In genomic region chr7:125747316-125747690, GRCm38 (mm10) we compare ENCODE assay signal across 10 mouse cellular contexts. TPM values are rescaled to one million over a fixed set of nuclear protein-coding genes. Genes with fewer than 3 reads are reported as not detected.
DNase-seq lines count a peak whose midpoint lies in the region; ATAC-seq and TF ChIP-seq lines count a peak whose summit lies in the region.
"Had no signal": no experiment of that assay in that cellular context is flagged by ENCODE, and none has a peak within 500 bp of the region (broad histone marks: within the 10 kb centered on the region; RNA-seq: fewer than 3 reads in every experiment).

No protein-coding gene starts in this region.

- H3K36me3 ChIP-seq in neural tube, embryonic 11.5 days (ENCODE audit: control insufficient read depth, insufficient read depth, low read length) = no peaks in the 10 kb centered on the region; the same call in 1 of the 2 replicates

- no peaks in the 10 kb centered on the region for H3K9me3 ChIP-seq in neural tube, embryonic 11.5 days (ENCODE audit: control insufficient read depth, low read length)
- H3K9me3 ChIP-seq: heart, embryonic 12.5 days; megakaryocyte, embryonic 14.5 days had no signal

- H3K4me1 ChIP-seq in neural tube, embryonic 11.5 days (ENCODE audit: control insufficient read depth, insufficient read depth, low read length) = no peaks in the 10 kb centered on the region

- no peak overlapping the region for H3K9ac ChIP-seq in neural tube, embryonic 11.5 days (ENCODE audit: low read length)
- H3K9ac ChIP-seq: heart, embryonic 12.5 days had no signal

- H3K4me2 ChIP-seq in neural tube, embryonic 11.5 days (ENCODE audit: low read depth) = no peak overlapping the region
- H3K4me2 ChIP-seq: heart, embryonic 12.5 days had no signal

- 62% methylated on average over 7 of the region's 7 CpGs for WGBS in neural tube, embryonic 11.5 days

- no peak overlapping the region for H3K27ac ChIP-seq in gastrocnemius, adult 2 months
- no peak overlapping the region for H3K27ac ChIP-seq in neural tube, embryonic 11.5 days (ENCODE audit: low read depth, low read length)

- H3K4me3 ChIP-seq in gastrocnemius, adult 2 months = no peak overlapping the region
- no peak overlapping the region for H3K4me3 ChIP-seq in neural tube, embryonic 11.5 days (ENCODE audit: low read depth, low read length)
- H3K4me3 ChIP-seq: heart, embryonic 12.5 days; megakaryocyte, embryonic 14.5 days had no signal

- intact Hi-C loops in gastrocnemius, adult 2 months (cut with DNase I) = loop anchor here (1.0 kb wide), 1 partner anchor 342 kb away; no protein-coding TSS in a partner anchor
- intact Hi-C loops in gastrocnemius, postnatal 36 days (cut with DNase I) = loop anchor here (5.0 kb wide), 1 partner anchor 340 kb away; no protein-coding TSS in a partner anchor

- no peak for DNase-seq in gastrocnemius, adult 2 months
- DNase-seq in gastrocnemius, postnatal 36 days = no peak
- DNase-seq in neural tube, embryonic 11.5 days (ENCODE audit: low spot score) = peak; percentile 12
- no peak for DNase-seq in neural tube, embryonic 10.5 days (ENCODE audit: extremely low spot score, low spot score)
- DNase-seq in thymus, postnatal 25 days = peak; percentile 7
- DNase-seq in right cerebral cortex, adult 2 months (ENCODE audit: low spot score in 2 of 2) = no peak
- no peak for DNase-seq in adrenal gland, postnatal 10 days

- no peak for ATAC-seq in neural tube, embryonic 11.5 days (ENCODE audit: insufficient read depth, low FRiP score, low TSS enrichment)
- ATAC-seq in granulocyte monocyte progenitor cell, adult 5-6 weeks (replicated peaks; ENCODE audit: poor library complexity, severe bottlenecking) = 0 out of 2 replicates have a peak, but pooled peaks have one; percentile 34

- TF ChIP-seq CTCF in gastrocnemius, adult 2 months (IDR thresholded peaks at IDR 0.05) = peak; percentile 49

- no peaks in the 10 kb centered on the region for H3K27me3 ChIP-seq in neural tube, embryonic 11.5 days (ENCODE audit: control insufficient read depth, insufficient read depth, low read length)
- H3K27me3 ChIP-seq: heart, embryonic 12.5 days; megakaryocyte, embryonic 14.5 days had no signal

RNA-seq across cellular contexts. Expression of gene D430042O09Rik, which starts 39.6 kb away (rescaled TPM):
- 1 to 10 TPM; 5.3 to 6.2 TPM for total RNA-seq in gastrocnemius, adult 2 months (2021)
- 1 to 10 TPM; 4.4 to 6.5 TPM for total RNA-seq in gastrocnemius, postnatal 36 days (2021)
- polyA plus RNA-seq in neural tube, embryonic 11.5 days (2014; fragmentation: Nextera tagmentation; extraction: Ambion mirVana) = 9.0 and 12.1 TPM in 2 replicates
- 11.9 and 21.9 TPM in 2 replicates for total RNA-seq in granulocyte monocyte progenitor cell, adult 5-6 weeks (2014; fragmentation: Nextera tagmentation)
- 6.3 and 9.8 TPM in 2 replicates for total RNA-seq in granulocyte monocyte progenitor cell, adult 5-6 weeks (2017)
- total RNA-seq in adrenal gland, postnatal 10 days (2021) = 10 to 100 TPM; 16.7 to 17.8 TPM

RNA-seq across cellular contexts. Expression of gene Gtf3c1, which starts 39.7 kb away (rescaled TPM):
- 10 to 100 TPM; 34.1 TPM for total RNA-seq in gastrocnemius, adult 2 months (2021)
- 10 to 100 TPM; 32.0 to 32.8 TPM for total RNA-seq in gastrocnemius, postnatal 36 days (2021)
- 40.6 and 43.6 TPM in 2 replicates for polyA plus RNA-seq in neural tube, embryonic 11.5 days (2014; fragmentation: Nextera tagmentation; extraction: Ambion mirVana)
- 33.4 and 34.6 TPM in 2 replicates for total RNA-seq in granulocyte monocyte progenitor cell, adult 5-6 weeks (2014; fragmentation: Nextera tagmentation)
- total RNA-seq in granulocyte monocyte progenitor cell, adult 5-6 weeks (2017) = 35.2 and 47.4 TPM in 2 replicates
- total RNA-seq in adrenal gland, postnatal 10 days (2021) = 10 to 100 TPM; 55.0 to 67.9 TPM

Comparison
In these comparisons a context has a peak if more than half of its experiments do, and no peak if none do; other contexts are left out.
1. DNase-seq: peak in neural tube, embryonic 11.5 days (single experiment) and thymus, postnatal 25 days (single experiment); none in gastrocnemius, adult 2 months (single experiment), gastrocnemius, postnatal 36 days (0 of 2), neural tube, embryonic 10.5 days (single experiment), right cerebral cortex, adult 2 months (0 of 2) and adrenal gland, postnatal 10 days (single experiment).